Mouse (Mus musculus) adrenal gland, postnatal 4 days (tissue): ENCODE data around the gene Gm17334. TPM values are rescaled to one million over a fixed set of nuclear protein-coding genes. Genes with fewer than 3 reads are reported as not detected.
"Not testable (repeated sequence)": the region's sequence is repeated elsewhere in the genome, so short reads cannot be mapped to it uniquely, and the experiment has no call there.

Source experiments
- DNase-seq, 2 experiments: peaks; one replicate each; pipeline ENCODE4 v3.0.0; 2021 to 2022; ENCODE audit warnings: low spot score in 2 of 2, mixed read lengths in 2 of 2
- total RNA-seq, 2 experiments: library from RNA; stranded (reverse); gene quantifications; 2 replicates each; pipeline ENCODE4 v1.2.3; 2021

Gene Gm17334
- total RNA-seq, 2 experiments from 2014 or later, result 0.82 to 1.1 TPM

DNA sequence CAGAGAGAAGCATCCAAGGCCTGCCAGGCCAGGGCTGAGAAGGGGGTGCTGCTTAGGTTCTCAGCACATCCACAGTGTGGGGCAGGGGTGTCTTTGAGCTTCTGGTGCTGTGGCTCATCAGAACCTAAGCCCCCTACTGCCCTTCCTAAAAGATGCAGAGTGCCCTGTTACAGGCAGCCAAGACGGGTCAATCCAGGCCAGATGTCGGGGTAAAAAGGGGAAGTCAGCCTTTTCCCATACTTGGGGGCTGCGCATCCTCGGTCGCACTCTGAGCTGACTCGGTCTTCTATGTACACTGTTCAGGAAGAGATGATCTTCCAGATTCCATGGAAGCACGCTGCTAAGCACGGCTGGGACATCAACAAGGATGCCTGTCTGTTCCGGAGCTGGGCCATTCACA lies 451 bp downstream of the Gm17334 start:
- no peak for DNase-seq

GRCm38 (mm10) chr11:53771001-53771744 lies 1.8 kb downstream of the Gm17334 start:
- DNase-seq, result no peak

GRCm38 (mm10) chr11:53770125-53770791 lies 2.7 kb downstream of the Gm17334 start:
- peak; percentile 59 to 60 for DNase-seq

DNA sequence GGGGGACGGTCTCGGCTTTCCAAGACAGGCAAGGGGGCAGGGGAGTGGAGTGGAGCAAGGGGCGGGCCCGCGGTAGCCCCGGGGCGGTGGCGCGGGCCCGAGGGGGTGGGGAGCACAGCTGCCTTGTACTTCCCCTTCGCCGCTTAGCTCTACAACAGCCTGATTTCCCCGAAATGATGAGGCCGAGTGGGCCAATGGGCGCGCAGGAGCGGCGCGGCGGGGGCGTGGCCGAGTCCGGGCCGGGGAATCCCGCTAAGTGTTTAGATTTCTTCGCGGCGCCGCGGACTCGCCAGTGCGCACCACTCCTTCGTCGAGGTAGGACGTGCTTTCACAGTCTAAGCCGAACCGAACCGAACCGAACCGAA lies 3.2 kb downstream of the Gm17334 start, which contains the start of gene Irf1:
Irf1 (plus strand) TSS at position 255 of the 365 bp plus-strand sequence.
- DNase-seq, result peak; percentile 87 to 90

DNA sequence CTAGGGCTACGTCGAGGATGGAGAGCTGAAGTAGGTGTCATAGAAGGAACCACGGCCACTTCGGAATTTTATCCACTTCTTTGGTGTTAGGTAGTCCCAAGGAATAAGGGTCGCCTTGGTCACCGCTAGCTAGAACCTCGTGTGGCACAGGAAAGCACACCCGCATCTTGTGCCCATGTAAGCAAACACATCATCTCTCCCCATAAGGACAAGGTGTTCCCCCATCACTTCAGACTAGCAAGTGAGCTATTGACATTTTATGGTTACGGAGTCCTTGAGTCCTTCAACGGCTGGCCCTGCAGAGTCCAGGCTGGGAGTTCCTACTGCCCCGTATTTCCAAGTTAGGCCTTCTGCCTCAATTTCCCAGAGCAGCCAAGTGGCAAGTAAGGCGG lies 3.8 kb downstream of the Gm17334 start:
- no peak for DNase-seq

DNA sequence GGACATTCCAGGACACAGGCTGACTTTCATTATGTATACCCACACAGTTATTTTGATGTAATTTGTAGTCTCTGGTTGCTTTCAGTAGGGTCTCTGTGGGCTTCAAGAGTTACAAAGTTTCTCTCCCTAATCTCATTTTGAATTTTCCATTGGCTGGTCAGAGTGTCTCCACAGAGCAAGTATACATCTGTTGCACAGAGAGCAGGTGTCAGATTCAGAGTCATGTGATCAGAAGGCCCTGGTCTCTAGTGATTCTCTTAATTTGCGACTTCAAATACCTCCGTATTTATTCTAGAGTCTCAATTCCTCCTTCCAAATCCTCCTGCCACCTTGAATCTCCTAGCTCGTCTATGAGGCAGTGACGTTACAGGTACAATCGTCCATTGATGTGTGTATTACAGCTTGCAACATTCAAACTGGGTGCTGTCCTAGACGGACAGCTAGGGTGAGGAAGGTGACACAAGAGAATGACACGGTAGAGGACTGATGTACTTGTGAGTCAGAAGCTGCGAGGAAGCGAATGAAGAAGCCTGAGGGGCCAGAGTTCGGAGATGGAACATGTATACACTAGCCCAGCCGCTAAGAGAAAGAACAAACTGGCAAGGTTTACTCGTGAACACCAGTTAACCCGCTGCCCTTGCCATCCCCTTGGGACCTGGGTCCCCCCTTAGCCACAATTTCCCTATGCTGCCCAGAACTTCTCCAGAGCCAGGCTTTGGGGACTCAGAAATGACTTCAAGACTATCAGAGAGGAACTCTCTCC lies 4.4 kb downstream of the Gm17334 start:
- DNase-seq, result no peak

DNA sequence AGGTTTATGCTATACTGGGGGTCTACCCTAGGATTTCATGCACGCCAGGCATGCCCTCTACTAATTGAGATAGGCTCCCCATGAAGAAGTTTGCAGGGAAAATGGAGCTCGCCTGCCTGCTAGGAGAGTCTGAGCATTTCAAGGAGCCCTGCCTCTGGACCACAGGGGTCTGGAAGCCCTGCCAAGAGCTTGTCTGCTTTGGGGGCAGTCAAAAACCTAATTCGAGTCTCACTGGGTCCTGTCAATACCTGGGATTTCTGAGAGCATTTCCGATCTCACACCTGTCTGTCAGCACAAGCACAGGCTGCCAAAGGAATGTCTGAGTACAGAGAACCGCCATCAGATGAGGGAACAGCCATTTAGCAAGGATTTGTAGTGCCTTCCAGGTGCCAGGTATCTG lies 8.4 kb downstream of the Gm17334 start:
- DNase-seq, result no peak

DNA sequence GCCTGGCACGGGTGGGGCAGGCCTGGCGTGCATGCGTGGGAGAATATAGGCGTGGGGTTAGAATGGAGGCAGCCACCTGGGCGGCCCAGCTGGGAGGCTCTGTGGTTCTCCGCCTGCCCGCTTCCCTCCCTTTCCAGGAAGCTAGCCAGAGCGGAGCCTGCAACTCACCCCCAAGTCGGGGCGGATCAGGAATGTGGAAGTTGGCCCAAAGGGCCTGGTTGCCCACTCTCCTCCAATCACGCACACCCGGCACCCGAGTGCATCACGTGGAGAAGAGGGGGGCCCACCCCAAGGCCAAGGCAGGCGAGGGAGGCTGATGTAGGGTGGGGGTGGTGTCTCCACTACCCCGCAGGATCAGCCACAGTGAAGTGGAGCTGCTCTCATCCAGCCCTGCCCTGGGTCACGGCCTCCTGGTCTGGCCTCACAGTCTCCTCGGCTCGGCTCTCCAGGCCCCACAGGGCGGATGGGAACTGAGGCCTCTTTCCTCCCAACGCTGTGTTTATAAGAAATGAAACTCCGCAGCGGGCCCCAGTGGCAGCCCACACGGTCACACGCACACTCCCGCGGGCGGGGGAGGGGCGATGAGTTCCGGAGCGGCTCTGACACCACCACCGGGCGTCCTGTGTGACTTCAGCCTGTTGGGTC lies 9.4 kb downstream of the Gm17334 start:
- DNase-seq, result peak; percentile 59 to 86

GRCm38 (mm10) chr11:53762827-53763495 lies 10.0 kb downstream of the Gm17334 start:
- DNase-seq, result peak; percentile 64 to 85

- no peak for DNase-seq
Observed at GRCm38 (mm10) chr11:53762426-53762825, 10.6 kb downstream of the Gm17334 start.

DNA sequence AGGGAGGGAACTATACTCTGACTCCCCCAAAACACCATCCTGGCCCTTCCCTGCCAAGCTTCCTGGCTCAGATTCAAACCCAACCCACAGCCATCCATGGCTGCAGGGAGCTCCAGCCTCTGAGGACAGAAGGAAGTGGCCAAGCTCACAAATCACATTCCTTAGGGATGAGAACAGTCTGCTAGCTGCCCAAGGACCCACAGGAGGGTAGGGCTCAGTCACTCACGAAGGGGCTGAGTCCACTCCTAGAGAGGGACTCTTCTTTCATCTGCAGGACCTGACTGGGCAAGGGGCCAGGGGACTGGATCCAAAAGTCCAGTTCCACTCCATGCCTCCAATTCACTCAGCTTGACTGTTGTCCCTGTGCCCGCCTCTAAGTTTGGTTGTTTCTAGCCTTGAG lies 11.2 kb downstream of the Gm17334 start:
- DNase-seq, result peak; percentile 51 to 74

GRCm38 (mm10) chr11:53761284-53761683 lies 11.7 kb downstream of the Gm17334 start:
- no peak for DNase-seq

DNA sequence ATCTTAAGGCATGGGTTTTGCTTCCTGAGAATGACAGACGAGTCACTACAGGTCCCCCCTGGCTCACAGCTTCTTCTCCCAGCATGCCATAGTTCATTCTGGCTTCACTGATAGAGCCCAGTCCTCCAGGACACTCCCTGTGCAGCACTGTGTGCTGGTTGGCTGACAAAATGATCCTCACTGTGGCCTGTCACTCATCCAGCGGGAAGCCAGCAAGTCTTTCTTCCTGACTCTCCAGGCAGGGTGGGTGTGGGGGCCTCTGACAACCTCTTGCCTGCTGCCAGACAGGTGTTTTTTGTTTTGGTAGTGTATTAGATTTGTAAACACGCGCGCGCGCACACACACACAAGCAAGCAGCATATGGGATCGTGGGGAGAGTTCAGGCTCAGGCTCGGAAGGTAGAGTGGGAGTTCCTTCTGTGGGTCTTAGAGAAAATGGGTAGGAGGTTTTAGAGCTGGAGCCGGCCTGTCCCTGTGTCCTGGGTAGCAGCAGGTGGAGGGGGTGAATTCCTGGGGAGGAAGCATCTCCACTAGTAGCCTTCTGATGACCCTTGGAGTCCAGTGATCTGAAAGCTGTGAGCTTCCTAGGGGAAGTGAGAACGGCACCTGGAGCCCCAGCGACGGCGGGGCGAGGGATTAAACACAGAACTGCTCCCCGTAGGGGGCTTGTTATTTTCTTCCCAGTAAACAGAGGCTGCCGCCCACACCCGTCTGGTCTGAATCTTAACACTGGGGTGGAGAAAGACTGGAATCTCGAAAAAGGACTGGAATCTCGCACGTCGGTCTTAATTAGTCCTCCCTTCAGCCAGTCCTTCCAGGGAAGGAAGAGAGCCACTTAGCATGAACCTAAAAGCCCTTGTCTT lies 13.2 kb downstream of the Gm17334 start:
- no peak for DNase-seq

DNA sequence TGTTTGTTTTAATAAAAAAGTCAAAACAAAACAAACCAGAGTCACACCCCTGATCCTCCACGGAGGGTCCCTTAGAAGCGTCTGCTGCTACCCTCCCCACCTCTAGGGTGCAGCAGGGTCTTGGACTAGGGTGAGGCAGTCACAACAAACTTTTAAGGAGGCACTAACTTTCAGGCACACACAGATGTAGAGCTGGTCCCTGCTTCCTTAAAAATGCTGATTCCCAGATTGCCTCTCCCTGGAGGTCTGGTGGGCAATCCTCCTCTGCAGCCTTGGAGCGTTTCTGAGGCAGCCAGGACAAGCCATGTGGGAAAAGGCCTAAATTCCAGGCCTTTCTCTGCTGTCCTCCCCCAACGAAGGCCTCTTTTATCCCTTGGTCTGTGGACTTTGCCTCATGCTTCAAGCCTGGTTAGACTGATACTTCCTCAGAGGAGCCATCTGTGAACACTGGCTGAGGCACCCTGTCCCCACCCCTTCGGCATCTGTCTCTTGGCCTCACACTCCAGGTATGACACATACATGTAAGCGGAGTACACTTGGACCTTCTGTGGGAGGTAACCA lies 14.1 kb downstream of the Gm17334 start:
- DNase-seq, result no peak

DNA sequence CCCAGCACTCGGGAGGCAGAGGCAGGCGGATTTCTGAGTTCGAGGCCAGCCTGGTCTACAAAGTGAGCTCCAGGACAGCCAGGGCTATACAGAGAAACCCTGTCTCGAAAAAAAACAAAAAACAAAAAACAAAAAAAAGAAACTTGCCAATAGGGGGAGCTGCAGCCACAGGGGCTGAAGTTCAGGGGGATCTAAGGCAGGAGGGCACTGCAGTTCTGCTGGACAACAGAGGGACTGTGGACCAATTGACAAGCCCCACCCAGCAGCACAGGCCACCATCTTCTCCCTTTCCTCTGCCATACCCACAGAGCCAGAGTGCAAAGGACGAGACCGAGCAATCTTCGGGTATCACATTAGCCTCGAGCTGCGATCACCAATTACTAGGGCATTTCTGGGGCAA lies 15.0 kb downstream of the Gm17334 start:
- not testable (repeated sequence) for DNase-seq

DNA sequence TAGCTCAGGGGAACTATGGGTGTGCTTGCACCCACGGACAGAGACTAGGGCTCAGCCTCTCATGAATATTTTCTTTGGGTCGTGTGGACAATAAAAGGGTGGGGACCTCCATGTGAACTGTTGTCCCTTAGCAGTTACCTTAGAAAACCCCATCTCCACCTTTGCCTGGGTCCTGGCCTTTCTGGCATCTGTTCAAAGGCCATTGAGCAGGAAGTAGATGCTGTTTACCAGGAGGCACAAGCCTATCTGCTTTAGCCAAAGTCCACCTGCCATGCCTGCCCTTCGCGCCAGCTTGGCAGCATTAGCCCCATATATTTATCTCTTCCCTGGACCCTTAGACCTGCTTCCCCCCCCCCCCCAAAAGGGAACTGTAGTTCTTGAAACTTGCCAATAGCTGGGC lies 15.4 kb downstream of the Gm17334 start:
- no peak for DNase-seq

GRCm38 (mm10) chr11:53755011-53755595 lies 17.9 kb downstream of the Gm17334 start:
- no peak for DNase-seq

DNA sequence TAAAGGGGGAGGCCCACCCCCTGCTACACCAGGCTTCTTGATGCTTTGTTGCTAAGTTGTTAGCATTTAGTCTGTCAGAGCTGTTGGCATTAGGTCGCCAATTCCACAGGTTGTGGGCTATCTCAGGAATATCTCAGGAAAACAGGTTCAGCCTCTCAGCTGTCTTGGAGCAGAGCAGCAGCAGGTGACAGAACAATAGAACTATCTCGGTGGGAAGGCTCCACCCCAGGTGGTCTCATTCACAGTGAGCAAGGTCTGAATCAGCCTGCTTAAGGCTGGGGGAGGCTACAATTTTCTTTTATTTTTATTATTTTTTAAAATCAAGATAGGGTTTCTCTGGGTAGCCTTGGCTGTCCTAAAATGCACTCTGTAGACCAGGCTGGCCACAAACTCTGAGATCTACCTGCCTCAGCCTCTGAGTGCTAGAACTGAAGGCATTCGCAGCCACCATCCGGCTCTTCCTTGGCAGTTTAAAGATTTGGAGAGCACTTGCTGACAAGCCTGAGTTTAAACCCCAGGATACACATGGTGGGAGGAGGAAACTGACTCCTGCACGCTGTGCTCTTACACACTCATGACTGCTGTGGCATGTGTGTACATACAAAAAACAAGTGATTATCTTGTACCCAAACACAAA lies 23.2 kb downstream of the Gm17334 start:
- DNase-seq, result no peak

DNA sequence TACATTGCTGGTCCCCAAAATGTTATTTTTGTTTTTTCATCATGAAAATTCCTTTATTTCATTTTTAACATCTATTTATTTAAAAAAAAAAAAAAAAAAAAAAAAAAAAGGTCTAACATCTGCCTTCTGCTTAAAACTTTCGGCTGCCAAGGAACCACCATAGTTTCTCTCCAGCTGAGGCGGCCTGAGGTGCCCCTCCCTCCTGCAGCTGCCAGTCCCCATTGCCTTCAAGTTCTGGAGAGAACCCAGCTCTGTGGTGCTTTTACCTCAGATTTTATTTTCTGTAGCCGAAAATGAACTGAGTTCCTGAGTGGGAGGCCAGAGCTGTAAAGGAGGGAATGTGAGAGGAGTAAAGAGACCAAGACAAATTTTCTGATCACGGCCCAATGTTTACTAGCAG lies 23.7 kb downstream of the Gm17334 start:
- DNase-seq, result no peak
